Mouse (Mus musculus): ENCODE data around the gene Wnk3. TPM values are rescaled to one million over a fixed set of nuclear protein-coding genes. Genes with fewer than 3 reads are reported as not detected.
"Not testable (repeated sequence)": the region's sequence is repeated elsewhere in the genome, so short reads cannot be mapped to it uniquely, and the experiment has no call there.

Gene Wnk3
- polyA plus RNA-seq (2011; ENCODE audit: insufficient read length, low read depth, missing spikeins) = 4.0 and 5.2 TPM in 2 replicates

- no peak within 1 kb of the TSS for H3K27ac ChIP-seq (ENCODE audit: insufficient read depth, low read length)
- no peak within 1 kb of the TSS for H3K4me3 ChIP-seq (ENCODE audit: insufficient read depth, low read length)
- TF ChIP-seq POLR2A (IDR thresholded peaks at IDR 0.05; ENCODE audit: low read depth, low read length) = no peak
- TF ChIP-seq CTCF (IDR thresholded peaks at IDR 0.05; ENCODE audit: borderline replicate concordance, insufficient read depth, low read length) = no peak
- H3K4me1 ChIP-seq (ENCODE audit: control insufficient read depth, insufficient read depth, low read length) = no peaks in the 10 kb centered on the region
Observed at GRCm38 (mm10) chrX:151197778-151198177, at the start of gene Wnk3. Wnk3 (plus strand) TSS chrX:151198078.

- Histone ChIP-seq H3K4me1 (ENCODE audit: control insufficient read depth, insufficient read depth, low read length) (no peaks in the 10 kb centered on the region), H3K27ac (ENCODE audit: insufficient read depth, low read length) (no peak overlapping the region), H3K4me3 (ENCODE audit: insufficient read depth, low read length) (no peak overlapping the region)
- TF ChIP-seq POLR2A (IDR thresholded peaks at IDR 0.05; ENCODE audit: low read depth, low read length) (no peak), CTCF (IDR thresholded peaks at IDR 0.05; ENCODE audit: borderline replicate concordance, insufficient read depth, low read length) (no peak)
Observed at GRCm38 (mm10) chrX:151158414-151158813, 39.5 kb upstream of the Wnk3 start.

GRCm38 (mm10) chrX:151168438-151169131 lies 29.3 kb upstream of the Wnk3 start:
- no peaks in the 10 kb centered on the region for H3K4me1 ChIP-seq (ENCODE audit: control insufficient read depth, insufficient read depth, low read length)
- H3K4me3 ChIP-seq (ENCODE audit: insufficient read depth, low read length) = 0 out of 2 replicates have a peak overlapping the region, but pooled peaks have one; percentile 2

GRCm38 (mm10) chrX:151169261-151169961 lies 28.5 kb upstream of the Wnk3 start:
- no peaks in the 10 kb centered on the region for H3K4me1 ChIP-seq (ENCODE audit: control insufficient read depth, insufficient read depth, low read length)
- H3K4me3 ChIP-seq (ENCODE audit: insufficient read depth, low read length) = peak overlapping the region; percentile 94
- TF ChIP-seq POLR2A (IDR thresholded peaks at IDR 0.05; ENCODE audit: low read depth, low read length) = peak; percentile 46
- no peak for TF ChIP-seq CTCF (IDR thresholded peaks at IDR 0.05; ENCODE audit: borderline replicate concordance, insufficient read depth, low read length)
- H3K27ac ChIP-seq (ENCODE audit: insufficient read depth, low read length) = peak overlapping the region; percentile 37; the same call in 1 of the 2 replicates

More at GRCm38 (mm10) chrX:151168438-151169131, 29.3 kb upstream of the Wnk3 start:
- TF ChIP-seq POLR2A (IDR thresholded peaks at IDR 0.05; ENCODE audit: low read depth, low read length) = no peak
- TF ChIP-seq CTCF (IDR thresholded peaks at IDR 0.05; ENCODE audit: borderline replicate concordance, insufficient read depth, low read length) = no peak
- H3K27ac ChIP-seq (ENCODE audit: insufficient read depth, low read length) = peak overlapping the region; percentile 37

- H3K4me3 ChIP-seq (ENCODE audit: insufficient read depth, low read length); H3K4me1 ChIP-seq (ENCODE audit: control insufficient read depth, insufficient read depth, low read length); H3K27ac ChIP-seq (ENCODE audit: insufficient read depth, low read length): not testable (repeated sequence)
Observed at GRCm38 (mm10) chrX:151173134-151173533, 24.7 kb upstream of the Wnk3 start.

- Histone ChIP-seq H3K4me3 (ENCODE audit: insufficient read depth, low read length) (no peak overlapping the region), H3K4me1 (ENCODE audit: control insufficient read depth, insufficient read depth, low read length) (no peaks in the 10 kb centered on the region), H3K27ac (ENCODE audit: insufficient read depth, low read length) (no peak overlapping the region)
- TF ChIP-seq POLR2A (IDR thresholded peaks at IDR 0.05; ENCODE audit: low read depth, low read length) = no peak
- TF ChIP-seq CTCF (IDR thresholded peaks at IDR 0.05; ENCODE audit: borderline replicate concordance, insufficient read depth, low read length) = no peak
Observed at GRCm38 (mm10) chrX:151298329-151298728, 100.5 kb downstream of the Wnk3 start.

- TF ChIP-seq CTCF (IDR thresholded peaks at IDR 0.05; ENCODE audit: borderline replicate concordance, insufficient read depth, low read length) = no peak
- no peak for TF ChIP-seq POLR2A (IDR thresholded peaks at IDR 0.05; ENCODE audit: low read depth, low read length)
- Histone ChIP-seq H3K27ac (ENCODE audit: insufficient read depth, low read length) (no peak overlapping the region), H3K4me3 (ENCODE audit: insufficient read depth, low read length) (no peak overlapping the region), H3K4me1 (ENCODE audit: control insufficient read depth, insufficient read depth, low read length) (no peaks in the 10 kb centered on the region)
Observed at GRCm38 (mm10) chrX:151313732-151314131, 115.9 kb downstream of the Wnk3 start.

GRCm38 (mm10) chrX:151333615-151334014 lies 135.7 kb downstream of the Wnk3 start:
- TF ChIP-seq POLR2A (IDR thresholded peaks at IDR 0.05; ENCODE audit: low read depth, low read length) = no peak
- TF ChIP-seq CTCF (IDR thresholded peaks at IDR 0.05; ENCODE audit: borderline replicate concordance, insufficient read depth, low read length) = no peak
- Histone ChIP-seq H3K4me3 (ENCODE audit: insufficient read depth, low read length) (no peak overlapping the region), H3K4me1 (ENCODE audit: control insufficient read depth, insufficient read depth, low read length) (no peaks in the 10 kb centered on the region), H3K27ac (ENCODE audit: insufficient read depth, low read length) (no peak overlapping the region)

GRCm38 (mm10) chrX:151337804-151338203 lies 139.9 kb downstream of the Wnk3 start:
- H3K4me3 ChIP-seq (ENCODE audit: insufficient read depth, low read length) = no peak overlapping the region
- H3K27ac ChIP-seq (ENCODE audit: insufficient read depth, low read length) = no peak overlapping the region
- H3K4me1 ChIP-seq (ENCODE audit: control insufficient read depth, insufficient read depth, low read length) = no peaks in the 10 kb centered on the region
- no peak for TF ChIP-seq CTCF (IDR thresholded peaks at IDR 0.05; ENCODE audit: borderline replicate concordance, insufficient read depth, low read length)
- TF ChIP-seq POLR2A (IDR thresholded peaks at IDR 0.05; ENCODE audit: low read depth, low read length) = no peak
